ENCODE assay signal across 12 mouse cellular contexts in genomic region chr2:24479151-24479550, GRCm38 (mm10). TPM values are rescaled to one million over a fixed set of nuclear protein-coding genes. Genes with fewer than 3 reads are reported as not detected.
DNase-seq lines count a peak whose midpoint lies in the region; ATAC-seq and TF ChIP-seq lines count a peak whose summit lies in the region.
"Had no signal": no experiment of that assay in that cellular context is flagged by ENCODE, and none has a peak within 500 bp of the region (broad histone marks: within the 10 kb centered on the region; RNA-seq: fewer than 3 reads in every experiment).

No protein-coding gene starts in this region.

- H3K9ac ChIP-seq in liver, postnatal 0 days (replicated peaks), result no peak overlapping the region
- no peak overlapping the region for H3K9ac ChIP-seq in liver, embryonic 12.5 days
- H3K9ac ChIP-seq in stomach, postnatal 0 days (ENCODE audit: low read length), result no peak overlapping the region

- 5% methylated on average over 1 of the region's 1 CpGs for WGBS in liver, postnatal 0 days (ENCODE audit: insufficient replicate concordance)
- WGBS in liver, embryonic 12.5 days (ENCODE audit: insufficient replicate concordance), result 18% methylated on average over 1 of the region's 1 CpGs
- 6% methylated on average over 1 of the region's 1 CpGs for WGBS in stomach, postnatal 0 days

- H3K27me3 ChIP-seq in liver, postnatal 0 days (ENCODE audit: insufficient read depth, low read length), result peaks cover 25% of the 10 kb centered on the region
- H3K27me3 ChIP-seq in liver, embryonic 12.5 days (replicated peaks), result peaks cover 42% of the 10 kb centered on the region
- H3K27me3 ChIP-seq in stomach, postnatal 0 days (ENCODE audit: control insufficient read depth, insufficient read depth, low read length), result peaks cover 7% of the 10 kb centered on the region; the same call in 1 of the 2 replicates

- no peak for ATAC-seq in liver, postnatal 0 days
- ATAC-seq in liver, embryonic 12.5 days, result no peak
- ATAC-seq in stomach, postnatal 0 days (ENCODE audit: low FRiP score, low TSS enrichment), result no peak

- peak; percentile 24; the same call in 1 of the 2 replicates for TF ChIP-seq CTCF in liver, postnatal 0 days (IDR thresholded peaks at IDR 0.05; ENCODE audit: low read depth)
- TF ChIP-seq CTCF in stomach, postnatal 0 days (IDR thresholded peaks at IDR 0.05; ENCODE audit: low read depth), result peak; percentile 32; the same call in 1 of the 2 replicates

- H3K4me1 ChIP-seq in liver, postnatal 0 days (ENCODE audit: insufficient read depth), result peaks cover 7% of the 10 kb centered on the region; the same call in 1 of the 2 replicates
- H3K4me1 ChIP-seq in liver, embryonic 12.5 days, result no peaks in the 10 kb centered on the region
- H3K4me1 ChIP-seq in stomach, postnatal 0 days (replicated peaks; ENCODE audit: control insufficient read depth, insufficient read depth), result no peaks in the 10 kb centered on the region

- H3K36me3 ChIP-seq in liver, postnatal 0 days (replicated peaks; ENCODE audit: insufficient read depth, low read length), result no peaks in the 10 kb centered on the region
- no peaks in the 10 kb centered on the region for H3K36me3 ChIP-seq in liver, embryonic 12.5 days
- no peaks in the 10 kb centered on the region for H3K36me3 ChIP-seq in stomach, postnatal 0 days (ENCODE audit: control insufficient read depth, insufficient read depth, low read length)
- H3K36me3 ChIP-seq: embryonic facial prominence, embryonic 10.5 days; limb, embryonic 10.5 days had no signal

- H3K27ac ChIP-seq in liver, postnatal 0 days (ENCODE audit: low read depth), result no peak overlapping the region
- no peak overlapping the region for H3K27ac ChIP-seq in liver, embryonic 12.5 days
- H3K27ac ChIP-seq in stomach, postnatal 0 days (replicated peaks), result no peak overlapping the region
- H3K27ac ChIP-seq: embryonic facial prominence, embryonic 10.5 days; limb, embryonic 10.5 days had no signal

- H3K4me3 ChIP-seq in liver, postnatal 0 days (ENCODE audit: low read depth, low read length), result no peak overlapping the region
- H3K4me3 ChIP-seq in liver, embryonic 12.5 days, result no peak overlapping the region
- no peak overlapping the region for H3K4me3 ChIP-seq in stomach, postnatal 0 days (ENCODE audit: low read depth, low read length)
- H3K4me3 ChIP-seq: embryonic facial prominence, embryonic 10.5 days; limb, embryonic 10.5 days had no signal

- H3K9me3 ChIP-seq in liver, postnatal 0 days (ENCODE audit: low read length), result no peaks in the 10 kb centered on the region
- no peaks in the 10 kb centered on the region for H3K9me3 ChIP-seq in liver, embryonic 12.5 days (replicated peaks)
- H3K9me3 ChIP-seq in stomach, postnatal 0 days (ENCODE audit: control insufficient read depth, low read length), result no peaks in the 10 kb centered on the region
- H3K9me3 ChIP-seq: embryonic facial prominence, embryonic 10.5 days; limb, embryonic 10.5 days had no signal

- H3K4me2 ChIP-seq in liver, postnatal 0 days (ENCODE audit: low read depth, low read length), result no peak overlapping the region
- no peak overlapping the region for H3K4me2 ChIP-seq in liver, embryonic 12.5 days
- H3K4me2 ChIP-seq in stomach, postnatal 0 days (replicated peaks; ENCODE audit: low read depth), result no peak overlapping the region

- DNase-seq in liver, postnatal 0 days, result no peak
- DNase-seq in kidney, adult 11 months, result peak; percentile 88
- peak; percentile 63 for DNase-seq in kidney, postnatal 10 days
- DNase-seq in stomach, postnatal 0 days (ENCODE audit: low spot score), result no peak
- DNase-seq in lung, adult 18-20 months, result no peak
- DNase-seq in spleen, postnatal 10 days (ENCODE audit: low spot score in 2 of 2), result no peak
- DNase-seq: adrenal gland, postnatal 10 days; lung, adult 2 months; right cerebral cortex, postnatal 14 days had no signal

- no peak for TF ChIP-seq EP300 in liver, postnatal 0 days (IDR thresholded peaks at IDR 0.05; ENCODE audit: low read depth)
- TF ChIP-seq EP300 in stomach, postnatal 0 days (optimal IDR thresholded peaks at IDR 0.05), result no peak

RNA-seq across cellular contexts. Expression of gene Pax8, which starts 3.8 kb away (rescaled TPM):
- polyA plus RNA-seq in liver, postnatal 0 days (2015; fragmentation: Nextera tagmentation; extraction: Ambion mirVana), result 0.25 TPM in 1 of 2 replicates, not detected in the other
- not detected in 2 replicates for polyA plus RNA-seq in liver, embryonic 12.5 days (2016; fragmentation: Nextera tagmentation; extraction: Ambion mirVana)
- polyA plus RNA-seq in stomach, postnatal 0 days (2015; fragmentation: Nextera tagmentation; extraction: Ambion mirVana), result 0.08 and 0.15 TPM in 2 replicates
- polyA plus RNA-seq: lung, adult 2 months had no signal

Comparison
In these comparisons a context has a peak if more than half of its experiments do, and no peak if none do; other contexts are left out.
1. DNase-seq: peak in kidney, adult 11 months (single experiment) and kidney, postnatal 10 days (single experiment); none in liver, postnatal 0 days (single experiment), stomach, postnatal 0 days (single experiment), lung, adult 18-20 months (0 of 2) and spleen, postnatal 10 days (0 of 2).